Comparison of ENCODE assay signal across 26 mouse cellular contexts in the genomic region with DNA sequence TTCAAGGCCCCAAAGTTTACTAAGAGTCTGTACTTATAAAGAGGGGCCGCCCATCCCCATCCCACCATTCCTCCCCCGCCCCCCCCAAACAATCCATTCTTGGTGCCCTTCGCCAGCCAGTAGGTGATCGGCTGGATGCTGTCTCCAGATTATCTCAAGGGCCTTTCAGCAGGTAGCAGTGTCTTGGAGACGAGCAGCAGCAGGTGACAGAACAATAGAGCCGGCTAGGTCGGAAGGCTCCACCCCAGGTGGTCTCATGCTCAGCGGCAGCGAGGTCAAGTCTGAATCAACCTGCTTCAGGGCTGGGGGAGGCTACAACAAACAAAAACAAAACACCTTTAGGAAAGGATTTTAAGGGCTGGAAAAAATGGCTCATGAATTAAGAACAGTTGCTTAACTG. TPM values are rescaled to one million over a fixed set of nuclear protein-coding genes. Genes with fewer than 3 reads are reported as not detected.
DNase-seq lines count a peak whose midpoint lies in the region; ATAC-seq and TF ChIP-seq lines count a peak whose summit lies in the region.
"Had no signal": no experiment of that assay in that cellular context is flagged by ENCODE, and none has a peak within 500 bp of the region (broad histone marks: within the 10 kb centered on the region; RNA-seq: fewer than 3 reads in every experiment).

No protein-coding gene starts in this region.

- H3K9me3 ChIP-seq in E14TG2a.4 (ENCODE audit: low read length) (peaks cover 6% of the 10 kb centered on the region), ES-Bruce4 (replicated peaks; ENCODE audit: control insufficient read depth, insufficient read depth, low read length, poor library complexity, severe bottlenecking) (peaks cover 12% of the 10 kb centered on the region; the same call in 1 of the 2 replicates)
- no peaks in the 10 kb centered on the region for H3K9me3 ChIP-seq in intestine, embryonic 15.5 days
- H3K9me3 ChIP-seq in liver, embryonic 15.5 days (replicated peaks) = no peaks in the 10 kb centered on the region
- H3K9me3 ChIP-seq: embryonic facial prominence, embryonic 15.5 days; forebrain, embryonic 10.5 days; hindbrain, embryonic 13.5 days; limb, embryonic 15.5 days; midbrain, embryonic 13.5 days; neural tube, embryonic 15.5 days had no signal

- H3K4me1 ChIP-seq in E14TG2a.4 (replicated peaks; ENCODE audit: low read depth, low read length) (peaks cover 80% of the 10 kb centered on the region), ES-Bruce4 (ENCODE audit: control insufficient read depth, insufficient read depth, low read length) (peaks cover 5% of the 10 kb centered on the region)
- peaks cover 3% of the 10 kb centered on the region; the same call in 1 of the 2 replicates for H3K4me1 ChIP-seq in intestine, embryonic 15.5 days (replicated peaks)
- no peaks in the 10 kb centered on the region for H3K4me1 ChIP-seq in liver, embryonic 15.5 days (replicated peaks)
- H3K4me1 ChIP-seq: embryonic facial prominence, embryonic 15.5 days; hindbrain, embryonic 13.5 days; limb, embryonic 15.5 days; midbrain, embryonic 13.5 days; neural tube, embryonic 15.5 days had no signal

- DNase-seq in c-Kit-positive CD71-positive TER-119-positive erythroid progenitor cells, embryonic 14.5 days (ENCODE audit: low spot score) = no peak
- DNase-seq in cerebellum, adult 9-11 months = no peak
- DNase-seq: adrenal gland, postnatal 10 days; cerebellum, adult 11 months; cerebellum, postnatal 14 days; forebrain, postnatal 0 days; heart, postnatal 10 days; layer of hippocampus, postnatal 36 days; lung, postnatal 10 days; thymus, adult 18-20 months; thymus, postnatal 4 days had no signal

- H3K36me3 ChIP-seq in E14TG2a.4 (ENCODE audit: insufficient read depth, low read length) = no peaks in the 10 kb centered on the region
- no peaks in the 10 kb centered on the region for H3K36me3 ChIP-seq in ES-Bruce4 (ENCODE audit: control insufficient read depth, insufficient read depth, low read length, poor library complexity, severe bottlenecking)
- no peaks in the 10 kb centered on the region for H3K36me3 ChIP-seq in intestine, embryonic 15.5 days
- no peaks in the 10 kb centered on the region for H3K36me3 ChIP-seq in liver, embryonic 15.5 days (replicated peaks)
- H3K36me3 ChIP-seq: embryonic facial prominence, embryonic 15.5 days; forebrain, embryonic 10.5 days; hindbrain, embryonic 13.5 days; limb, embryonic 15.5 days; midbrain, embryonic 13.5 days; neural tube, embryonic 15.5 days had no signal

- 0 out of 2 replicates have a peak overlapping the region, but pooled peaks have one; percentile 10 for H3K4me2 ChIP-seq in intestine, embryonic 15.5 days (replicated peaks)
- H3K4me2 ChIP-seq in liver, embryonic 15.5 days = no peak overlapping the region
- H3K4me2 ChIP-seq: embryonic facial prominence, embryonic 15.5 days; heart, embryonic 11.5 days; hindbrain, embryonic 13.5 days; limb, embryonic 15.5 days; midbrain, embryonic 13.5 days; neural tube, embryonic 15.5 days had no signal

- no peaks in the 10 kb centered on the region for H3K27me3 ChIP-seq in E14TG2a.4 (ENCODE audit: insufficient read depth, low read length)
- no peaks in the 10 kb centered on the region for H3K27me3 ChIP-seq in ES-Bruce4 (ENCODE audit: control insufficient read depth, insufficient read depth, low read length, poor library complexity, severe bottlenecking)
- H3K27me3 ChIP-seq in intestine, embryonic 15.5 days (replicated peaks) = no peaks in the 10 kb centered on the region
- no peaks in the 10 kb centered on the region for H3K27me3 ChIP-seq in liver, embryonic 15.5 days
- H3K27me3 ChIP-seq: embryonic facial prominence, embryonic 15.5 days; hindbrain, embryonic 13.5 days; limb, embryonic 15.5 days; midbrain, embryonic 13.5 days; neural tube, embryonic 15.5 days had no signal

- WGBS in intestine, embryonic 15.5 days = 44% methylated on average over 9 of the region's 9 CpGs
- 58% methylated on average over 9 of the region's 9 CpGs for WGBS in liver, embryonic 15.5 days (ENCODE audit: insufficient replicate concordance)

- peak overlapping the region; percentile 100 for H3K27ac ChIP-seq in ES-Bruce4 (ENCODE audit: insufficient read depth, low read length)
- H3K27ac ChIP-seq in intestine, embryonic 15.5 days = peak overlapping the region; percentile 78
- H3K27ac ChIP-seq in liver, embryonic 15.5 days (replicated peaks) = peak overlapping the region; percentile 54
- H3K27ac ChIP-seq: embryonic facial prominence, embryonic 15.5 days; forebrain, embryonic 10.5 days; hindbrain, embryonic 13.5 days; limb, embryonic 15.5 days; midbrain, embryonic 13.5 days; neural tube, embryonic 15.5 days had no signal

- H3K4me3 ChIP-seq in E14TG2a.4 (replicated peaks; ENCODE audit: low read length) (peak overlapping the region; percentile 27; the same call in 1 of the 2 replicates), ES-Bruce4 (ENCODE audit: low read depth, low read length) (no peak overlapping the region)
- no peak overlapping the region for H3K4me3 ChIP-seq in intestine, embryonic 15.5 days (replicated peaks)
- no peak overlapping the region for H3K4me3 ChIP-seq in liver, embryonic 15.5 days (replicated peaks)
- H3K4me3 ChIP-seq: embryonic facial prominence, embryonic 15.5 days; forebrain, embryonic 10.5 days; hindbrain, embryonic 13.5 days; limb, embryonic 15.5 days; midbrain, embryonic 13.5 days; myocyte; neural tube, embryonic 15.5 days had no signal

- no peak for TF ChIP-seq CTCF in E14TG2a.4 (conservative IDR thresholded peaks at IDR 0.05; ENCODE audit: low read length)
- TF ChIP-seq CTCF in ES-Bruce4 (IDR thresholded peaks at IDR 0.05; ENCODE audit: low read depth, low read length) = no peak

- H3K9ac ChIP-seq in ES-Bruce4 (ENCODE audit: low read depth, poor library complexity, severe bottlenecking) = peak overlapping the region; percentile 72
- H3K9ac ChIP-seq in intestine, embryonic 15.5 days = no peak overlapping the region
- no peak overlapping the region for H3K9ac ChIP-seq in liver, embryonic 15.5 days
- H3K9ac ChIP-seq: embryonic facial prominence, embryonic 15.5 days; forebrain, postnatal 0 days; hindbrain, embryonic 13.5 days; limb, embryonic 15.5 days; midbrain, embryonic 13.5 days; neural tube, embryonic 15.5 days had no signal

- peak; percentile 50; the same call in 1 of the 2 replicates for ATAC-seq in intestine, embryonic 15.5 days
- no peak for ATAC-seq in liver, embryonic 15.5 days (ENCODE audit: insufficient read depth)
- ATAC-seq in granulocyte monocyte progenitor cell, adult 5-6 weeks (replicated peaks; ENCODE audit: poor library complexity, severe bottlenecking) = no peak
- ATAC-seq in monocyte, adult 5-6 weeks (replicated peaks; ENCODE audit: insufficient number of reproducible peaks, low FRiP score, low TSS enrichment, poor library complexity, severe bottlenecking) = no peak
- ATAC-seq: forebrain, postnatal 0 days; inflammation-experienced regulatory T-cells, adult 6 months; midbrain, embryonic 13.5 days had no signal

- TF ChIP-seq EP300 in ES-Bruce4 (IDR thresholded peaks at IDR 0.05; ENCODE audit: insufficient read depth, low read depth, low read length) = peak; percentile 100

- no peak for TF ChIP-seq POLR2A in ES-Bruce4 (IDR thresholded peaks at IDR 0.05; ENCODE audit: insufficient read depth, low read length)

RNA-seq across cellular contexts. Expression of a gene that starts 32.7 kb away (rescaled TPM):
- 315 and 353 TPM in 2 replicates for polyA plus RNA-seq in ES-Bruce4 (2011; ENCODE audit: insufficient read depth, insufficient read length, low read depth, missing spikeins)
- 114 and 135 TPM in 2 replicates for polyA plus RNA-seq in intestine, embryonic 15.5 days (2015; fragmentation: Nextera tagmentation; extraction: Ambion mirVana)
- polyA plus RNA-seq in liver, embryonic 15.5 days (2015; fragmentation: Nextera tagmentation; extraction: Ambion mirVana) = 47.5 and 54.7 TPM in 2 replicates
- 189 and 205 TPM in 2 replicates for total RNA-seq in granulocyte monocyte progenitor cell, adult 5-6 weeks (2014; fragmentation: Nextera tagmentation)
- total RNA-seq in granulocyte monocyte progenitor cell, adult 5-6 weeks (2017) = 254 and 304 TPM in 2 replicates
- total RNA-seq in monocyte, adult 5-6 weeks (2017) = 561 to 661 TPM (median 575 TPM) in 3 replicates

RNA-seq across cellular contexts. Expression of a gene that starts 55.8 kb away (rescaled TPM):
- polyA plus RNA-seq in ES-Bruce4 (2011; ENCODE audit: insufficient read depth, insufficient read length, low read depth, missing spikeins) = 396 and 407 TPM in 2 replicates
- 329 and 363 TPM in 2 replicates for polyA plus RNA-seq in intestine, embryonic 15.5 days (2015; fragmentation: Nextera tagmentation; extraction: Ambion mirVana)
- 80.4 and 96.4 TPM in 2 replicates for polyA plus RNA-seq in liver, embryonic 15.5 days (2015; fragmentation: Nextera tagmentation; extraction: Ambion mirVana)
- total RNA-seq in granulocyte monocyte progenitor cell, adult 5-6 weeks (2014; fragmentation: Nextera tagmentation) = 104 and 142 TPM in 2 replicates
- total RNA-seq in granulocyte monocyte progenitor cell, adult 5-6 weeks (2017) = 96.9 and 106 TPM in 2 replicates
- total RNA-seq in monocyte, adult 5-6 weeks (2017) = 128 to 153 TPM (median 143 TPM) in 3 replicates
